Mouse (Mus musculus) neural tube, embryonic 14.5 days (tissue): ENCODE results near the gene Dgkk. TPM values are rescaled to one million over a fixed set of nuclear protein-coding genes. Genes with fewer than 3 reads are reported as not detected.
"Not testable (repeated sequence)": the region's sequence is repeated elsewhere in the genome, so short reads cannot be mapped to it uniquely, and the experiment has no call there.

Experiments used
- ATAC-seq: fragments of 200-750 bp; cut with Nextera tagmentation; 2 replicates; pipeline ENCODE4 v1.8.0; 2017; ENCODE audit warnings: low read depth, mild to moderate bottlenecking, moderate TSS enrichment, moderate library complexity
- H3K27ac ChIP-seq: fragments of 300-500 bp; sonication (generic); 2 replicates; pipeline ENCODE4 v1.5.1; 2014; ENCODE audit warnings: low read depth, mild to moderate bottlenecking, control low read depth, low read length, moderate library complexity, mixed read lengths
- H3K27me3 ChIP-seq: fragments of 300-500 bp; sonication (generic); 2 replicates; pipeline ENCODE4 v1.6.1; 2014; ENCODE audit warnings: low read length; ENCODE audit not compliant: control insufficient read depth, insufficient read depth
- H3K36me3 ChIP-seq: fragments of 300-500 bp; sonication (generic); 2 replicates; pipeline ENCODE4 v1.6.1; 2014; ENCODE audit warnings: low read length, mixed read lengths; ENCODE audit not compliant: control insufficient read depth, insufficient read depth
- H3K4me1 ChIP-seq: fragments of 300-500 bp; sonication (generic); 2 replicates; pipeline ENCODE4 v1.6.1; 2014; ENCODE audit warnings: low read length; ENCODE audit not compliant: control insufficient read depth, insufficient read depth
- H3K4me2 ChIP-seq: fragments of 300-500 bp; sonication (generic); 2 replicates; pipeline ENCODE4 v1.6.1; 2014; ENCODE audit warnings: mild to moderate bottlenecking, low read depth, low read length, control low read depth
- H3K4me3 ChIP-seq: fragments of 300-500 bp; sonication (generic); 2 replicates; pipeline ENCODE4 v1.5.1; 2014; ENCODE audit warnings: low read depth, low read length, control low read depth, mixed read lengths
- H3K9ac ChIP-seq: fragments of 300-500 bp; sonication (generic); replicated peaks from 2 replicates; pipeline ENCODE4 v1.6.1; 2014; ENCODE audit warnings: low read depth, mild to moderate bottlenecking, control low read depth, low read length, mixed read lengths
- H3K9me3 ChIP-seq: fragments of 300-500 bp; sonication (generic); 2 replicates; pipeline ENCODE4 v1.6.1; 2016; ENCODE audit warnings: low read length; ENCODE audit not compliant: control insufficient read depth
- WGBS: fragments of 180-500 bp; shearing (Covaris S2); extraction: QIAGEN DNeasy Blood & Tissue Kit; methylation state at CpG from one replicate; pipeline ENCODE4 v1.1.7; 2014; 5-methylcytosine and 5-hydroxymethylcytosine counted together
- polyA plus RNA-seq: library from polyadenylated mRNA; unstranded; fragments of >200 nt; fragmentation: Nextera tagmentation; extraction: Ambion mirVana; gene quantifications from 2 replicates; pipeline ENCODE4 v1.2.1, GENCODE M21; 2014

Gene Dgkk
- polyA plus RNA-seq, result 3.2 and 3.7 TPM in 2 replicates

- WGBS, result 15% methylated on average over 18 of the region's 30 CpGs
Measured at GRCm38 (mm10) chrX:6779006-6779405, at the start of gene Dgkk. Dgkk (plus strand) TSS chrX:6779306.

GRCm38 (mm10) chrX:6733998-6734397, 45.1 kb upstream of the Dgkk start:
- H3K36me3 ChIP-seq, result no peaks in the 10 kb centered on the region
- 49% methylated on average over 3 of the region's 3 CpGs for WGBS
- ATAC-seq, result no peak
- no peak overlapping the region for H3K27ac ChIP-seq
- H3K27me3 ChIP-seq, result no peaks in the 10 kb centered on the region
- no peak overlapping the region for H3K4me2 ChIP-seq
- H3K4me3 ChIP-seq, result no peak overlapping the region
- no peak overlapping the region for H3K9ac ChIP-seq
- H3K4me1 ChIP-seq, result no peaks in the 10 kb centered on the region
- H3K9me3 ChIP-seq, result no peaks in the 10 kb centered on the region

More at GRCm38 (mm10) chrX:6779006-6779405, at the start of gene Dgkk:
- peak within 1 kb of the TSS; percentile 28 for H3K4me3 ChIP-seq
- not testable (repeated sequence) for H3K36me3 ChIP-seq, H3K27me3 ChIP-seq, H3K9me3 ChIP-seq, H3K4me1 ChIP-seq, H3K27ac ChIP-seq, ATAC-seq, H3K9ac ChIP-seq
- H3K4me2 ChIP-seq, result peak within 1 kb of the TSS; percentile 52

GRCm38 (mm10) chrX:6750714-6751113, 28.4 kb upstream of the Dgkk start:
- no peak for ATAC-seq
- Histone ChIP-seq H3K9ac (no peak overlapping the region), H3K27ac (no peak overlapping the region), H3K36me3 (no peaks in the 10 kb centered on the region), H3K4me1 (no peaks in the 10 kb centered on the region), H3K4me2 (no peak overlapping the region), H3K4me3 (no peak overlapping the region), H3K9me3 (no peaks in the 10 kb centered on the region), H3K27me3 (no peaks in the 10 kb centered on the region)
- WGBS, result 68% methylated on average over 1 of the region's 1 CpGs

- 25% methylated on average over 6 of the region's 6 CpGs for WGBS
Measured at GRCm38 (mm10) chrX:6751549-6752047, 27.5 kb upstream of the Dgkk start.

GRCm38 (mm10) chrX:6777489-6778249, 1.4 kb upstream of the Dgkk start:
- Histone ChIP-seq H3K36me3 (no peaks in the 10 kb centered on the region), H3K4me1 (no peaks in the 10 kb centered on the region), H3K4me2 (peak overlapping the region; percentile 52), H3K9ac (no peak overlapping the region), H3K9me3 (no peaks in the 10 kb centered on the region), H3K27me3 (peaks cover 3% of the 10 kb centered on the region; the same call in 1 of the 2 replicates), H3K4me3 (peak overlapping the region; percentile 28), H3K27ac (no peak overlapping the region)
- no peak for ATAC-seq
- WGBS, result 22% methylated on average over 12 of the region's 13 CpGs

More at GRCm38 (mm10) chrX:6751549-6752047, 27.5 kb upstream of the Dgkk start:
- Histone ChIP-seq H3K4me1 (no peaks in the 10 kb centered on the region), H3K9ac (no peak overlapping the region), H3K9me3 (no peaks in the 10 kb centered on the region), H3K4me3 (no peak overlapping the region), H3K27me3 (no peaks in the 10 kb centered on the region), H3K4me2 (no peak overlapping the region), H3K27ac (no peak overlapping the region), H3K36me3 (no peaks in the 10 kb centered on the region)
- ATAC-seq, result peak; percentile 34; the same call in 1 of the 2 replicates

- peak overlapping the region; percentile 52 for H3K4me2 ChIP-seq
- peak; percentile 87 for ATAC-seq
- WGBS, result 16% methylated on average over 23 of the region's 24 CpGs
Measured at GRCm38 (mm10) chrX:6778250-6778637, 862 bp upstream of the Dgkk start.

GRCm38 (mm10) chrX:6779969-6780539, 948 bp downstream of the Dgkk start:
- 15% methylated on average over 16 of the region's 16 CpGs for WGBS
- ATAC-seq, result no peak
- Histone ChIP-seq H3K4me1 (no peaks in the 10 kb centered on the region), H3K4me2 (peak overlapping the region; percentile 14), H3K27ac (no peak overlapping the region), H3K9me3 (no peaks in the 10 kb centered on the region), H3K27me3 (peaks cover 3% of the 10 kb centered on the region; the same call in 1 of the 2 replicates), H3K36me3 (no peaks in the 10 kb centered on the region), H3K9ac (no peak overlapping the region), H3K4me3 (peak overlapping the region; percentile 12)

More at GRCm38 (mm10) chrX:6778250-6778637, 862 bp upstream of the Dgkk start:
- H3K9ac ChIP-seq, result no peak overlapping the region
- no peaks in the 10 kb centered on the region for H3K4me1 ChIP-seq
- H3K4me3 ChIP-seq, result peak overlapping the region; percentile 28
- H3K27me3 ChIP-seq, result peaks cover 3% of the 10 kb centered on the region; the same call in 1 of the 2 replicates
- no peaks in the 10 kb centered on the region for H3K36me3 ChIP-seq
- H3K27ac ChIP-seq, result no peak overlapping the region
- H3K9me3 ChIP-seq, result no peaks in the 10 kb centered on the region

- Histone ChIP-seq H3K4me3 (no peak overlapping the region), H3K27me3 (no peaks in the 10 kb centered on the region), H3K4me1 (no peaks in the 10 kb centered on the region), H3K9ac (no peak overlapping the region), H3K4me2 (no peak overlapping the region), H3K36me3 (no peaks in the 10 kb centered on the region), H3K27ac (no peak overlapping the region), H3K9me3 (no peaks in the 10 kb centered on the region)
- no peak for ATAC-seq
- 36% methylated on average over 2 of the region's 2 CpGs for WGBS
Measured at GRCm38 (mm10) chrX:6832553-6832952, 53.4 kb downstream of the Dgkk start.

- H3K9me3 ChIP-seq, result no peaks in the 10 kb centered on the region
- WGBS, result 70% methylated on average over 3 of the region's 3 CpGs
- no peak overlapping the region for H3K9ac ChIP-seq
Measured at GRCm38 (mm10) chrX:6853466-6853865, 74.4 kb downstream of the Dgkk start.

More at GRCm38 (mm10) chrX:6853466-6853865, 74.4 kb downstream of the Dgkk start:
- ATAC-seq, result no peak
- Histone ChIP-seq H3K36me3 (no peaks in the 10 kb centered on the region), H3K27ac (no peak overlapping the region), H3K4me2 (no peak overlapping the region), H3K4me1 (no peaks in the 10 kb centered on the region), H3K27me3 (no peaks in the 10 kb centered on the region), H3K4me3 (no peak overlapping the region)
